Mouse (Mus musculus): ENCODE data around the gene Nbeal2. TPM values are rescaled to one million over a fixed set of nuclear protein-coding genes. Genes with fewer than 3 reads are reported as not detected.
"Not testable (repeated sequence)": the region's sequence is repeated elsewhere in the genome, so short reads cannot be mapped to it uniquely, and the experiment has no call there.

Nbeal2 gene
- polyA plus RNA-seq, 1 experiment from 2014 or later = 4.8 TPM

- Histone ChIP-seq H3K27me3 (ENCODE audit: control insufficient read depth, insufficient read depth, low read length) (no peaks in the 10 kb centered on the region), H3K9ac (replicated peaks; ENCODE audit: low read depth, low read length) (no peak overlapping the region), H3K4me3 (ENCODE audit: low read depth, low read length) (no peak overlapping the region), H3K4me1 (ENCODE audit: control insufficient read depth, insufficient read depth, low read length) (peaks cover 18% of the 10 kb centered on the region), H3K9me3 (ENCODE audit: control insufficient read depth, low read length) (no peaks in the 10 kb centered on the region), H3K36me3 (ENCODE audit: control insufficient read depth, insufficient read depth, low read length) (no peaks in the 10 kb centered on the region), H3K4me2 (ENCODE audit: low read depth, low read length) (no peak overlapping the region), H3K27ac (ENCODE audit: low read depth, low read length) (no peak overlapping the region)
- ATAC-seq (ENCODE audit: low read depth) = no peak
- 79% methylated on average over 2 of the region's 2 CpGs for WGBS
Measured at GRCm38 (mm10) chr9:110687846-110688245, 33.9 kb upstream of the Nbeal2 start.

- WGBS = 71% methylated on average over 5 of the region's 5 CpGs
- Histone ChIP-seq H3K9ac (replicated peaks; ENCODE audit: low read depth, low read length) (no peak overlapping the region), H3K27ac (ENCODE audit: low read depth, low read length) (no peak overlapping the region), H3K4me2 (ENCODE audit: low read depth, low read length) (no peak overlapping the region), H3K4me1 (ENCODE audit: control insufficient read depth, insufficient read depth, low read length) (peaks cover 23% of the 10 kb centered on the region), H3K27me3 (ENCODE audit: control insufficient read depth, insufficient read depth, low read length) (no peaks in the 10 kb centered on the region), H3K4me3 (ENCODE audit: low read depth, low read length) (no peak overlapping the region), H3K9me3 (ENCODE audit: control insufficient read depth, low read length) (no peaks in the 10 kb centered on the region), H3K36me3 (ENCODE audit: control insufficient read depth, insufficient read depth, low read length) (no peaks in the 10 kb centered on the region)
- ATAC-seq (ENCODE audit: low read depth) = no peak
Measured at GRCm38 (mm10) chr9:110687061-110687460, 33.1 kb upstream of the Nbeal2 start.

- no peak for ATAC-seq (ENCODE audit: low read depth)
- Histone ChIP-seq H3K27me3 (ENCODE audit: control insufficient read depth, insufficient read depth, low read length) (no peaks in the 10 kb centered on the region), H3K4me3 (ENCODE audit: low read depth, low read length) (no peak overlapping the region), H3K27ac (ENCODE audit: low read depth, low read length) (no peak overlapping the region), H3K9ac (replicated peaks; ENCODE audit: low read depth, low read length) (no peak overlapping the region), H3K4me1 (ENCODE audit: control insufficient read depth, insufficient read depth, low read length) (peaks cover 24% of the 10 kb centered on the region), H3K9me3 (ENCODE audit: control insufficient read depth, low read length) (no peaks in the 10 kb centered on the region), H3K36me3 (ENCODE audit: control insufficient read depth, insufficient read depth, low read length) (no peaks in the 10 kb centered on the region), H3K4me2 (ENCODE audit: low read depth, low read length) (no peak overlapping the region)
- WGBS = 58% methylated on average over 3 of the region's 3 CpGs
Measured at GRCm38 (mm10) chr9:110686472-110686871, 32.5 kb upstream of the Nbeal2 start.

GRCm38 (mm10) chr9:110685591-110685990, 31.6 kb upstream of the Nbeal2 start:
- no peak overlapping the region for H3K9ac ChIP-seq (replicated peaks; ENCODE audit: low read depth, low read length)
- no peak overlapping the region for H3K4me3 ChIP-seq (ENCODE audit: low read depth, low read length)
- no peak overlapping the region for H3K27ac ChIP-seq (ENCODE audit: low read depth, low read length)
- H3K36me3 ChIP-seq (ENCODE audit: control insufficient read depth, insufficient read depth, low read length) = no peaks in the 10 kb centered on the region
- peaks cover 24% of the 10 kb centered on the region for H3K4me1 ChIP-seq (ENCODE audit: control insufficient read depth, insufficient read depth, low read length)
- H3K9me3 ChIP-seq (ENCODE audit: control insufficient read depth, low read length) = no peaks in the 10 kb centered on the region
- no peaks in the 10 kb centered on the region for H3K27me3 ChIP-seq (ENCODE audit: control insufficient read depth, insufficient read depth, low read length)
- no peak overlapping the region for H3K4me2 ChIP-seq (ENCODE audit: low read depth, low read length)
- 74% methylated on average over 5 of the region's 5 CpGs for WGBS
- no peak for ATAC-seq (ENCODE audit: low read depth)

- no peak for ATAC-seq (ENCODE audit: low read depth)
- Histone ChIP-seq H3K4me3 (ENCODE audit: low read depth, low read length) (no peak overlapping the region), H3K27ac (ENCODE audit: low read depth, low read length) (no peak overlapping the region)
Measured at GRCm38 (mm10) chr9:110685187-110685586, 31.2 kb upstream of the Nbeal2 start.

GRCm38 (mm10) chr9:110684100-110684831, 30.3 kb upstream of the Nbeal2 start:
- Histone ChIP-seq H3K4me2 (ENCODE audit: low read depth, low read length) (no peak overlapping the region), H3K9ac (replicated peaks; ENCODE audit: low read depth, low read length) (0 out of 2 replicates have a peak overlapping the region, but pooled peaks have one; percentile 2), H3K4me1 (ENCODE audit: control insufficient read depth, insufficient read depth, low read length) (peaks cover 24% of the 10 kb centered on the region), H3K9me3 (ENCODE audit: control insufficient read depth, low read length) (no peaks in the 10 kb centered on the region), H3K4me3 (ENCODE audit: low read depth, low read length) (no peak overlapping the region), H3K27me3 (ENCODE audit: control insufficient read depth, insufficient read depth, low read length) (no peaks in the 10 kb centered on the region), H3K36me3 (ENCODE audit: control insufficient read depth, insufficient read depth, low read length) (no peaks in the 10 kb centered on the region), H3K27ac (ENCODE audit: low read depth, low read length) (peak overlapping the region; percentile 60)
- ATAC-seq (ENCODE audit: low read depth) = peak; percentile 44; the same call in 1 of the 2 replicates
- 48% methylated on average over 6 of the region's 6 CpGs for WGBS

More at GRCm38 (mm10) chr9:110685187-110685586, 31.2 kb upstream of the Nbeal2 start:
- Histone ChIP-seq H3K27me3 (ENCODE audit: control insufficient read depth, insufficient read depth, low read length) (no peaks in the 10 kb centered on the region), H3K9me3 (ENCODE audit: control insufficient read depth, low read length) (no peaks in the 10 kb centered on the region), H3K4me1 (ENCODE audit: control insufficient read depth, insufficient read depth, low read length) (peaks cover 24% of the 10 kb centered on the region), H3K36me3 (ENCODE audit: control insufficient read depth, insufficient read depth, low read length) (no peaks in the 10 kb centered on the region), H3K9ac (replicated peaks; ENCODE audit: low read depth, low read length) (no peak overlapping the region), H3K4me2 (ENCODE audit: low read depth, low read length) (no peak overlapping the region)
- WGBS = 60% methylated on average over 8 of the region's 8 CpGs

- H3K4me2 ChIP-seq (ENCODE audit: low read depth, low read length) = no peak overlapping the region
- peak; percentile 21 for ATAC-seq (ENCODE audit: low read depth)
- peaks cover 24% of the 10 kb centered on the region for H3K4me1 ChIP-seq (ENCODE audit: control insufficient read depth, insufficient read depth, low read length)
- H3K9me3 ChIP-seq (ENCODE audit: control insufficient read depth, low read length) = no peaks in the 10 kb centered on the region
- WGBS = 66% methylated on average over 4 of the region's 4 CpGs
- no peaks in the 10 kb centered on the region for H3K27me3 ChIP-seq (ENCODE audit: control insufficient read depth, insufficient read depth, low read length)
- H3K27ac ChIP-seq (ENCODE audit: low read depth, low read length) = no peak overlapping the region; the same call in 1 of the 2 replicates
- H3K9ac ChIP-seq (replicated peaks; ENCODE audit: low read depth, low read length) = no peak overlapping the region
- no peak overlapping the region for H3K4me3 ChIP-seq (ENCODE audit: low read depth, low read length)
- no peaks in the 10 kb centered on the region for H3K36me3 ChIP-seq (ENCODE audit: control insufficient read depth, insufficient read depth, low read length)
Measured at GRCm38 (mm10) chr9:110683574-110684099, 29.7 kb upstream of the Nbeal2 start.

- H3K4me2 ChIP-seq (ENCODE audit: low read depth, low read length); H3K9me3 ChIP-seq (ENCODE audit: control insufficient read depth, low read length); ATAC-seq (ENCODE audit: low read depth); H3K9ac ChIP-seq (replicated peaks; ENCODE audit: low read depth, low read length); H3K27ac ChIP-seq (ENCODE audit: low read depth, low read length); H3K36me3 ChIP-seq (ENCODE audit: control insufficient read depth, insufficient read depth, low read length); H3K27me3 ChIP-seq (ENCODE audit: control insufficient read depth, insufficient read depth, low read length); H3K4me3 ChIP-seq (ENCODE audit: low read depth, low read length): not testable (repeated sequence)
- peaks cover 24% of the 10 kb centered on the region for H3K4me1 ChIP-seq (ENCODE audit: control insufficient read depth, insufficient read depth, low read length)
- WGBS = 72% methylated on average over 3 of the region's 3 CpGs
Measured at GRCm38 (mm10) chr9:110682697-110683096, 28.7 kb upstream of the Nbeal2 start.

- no peak for ATAC-seq (ENCODE audit: low read depth)
- Histone ChIP-seq H3K9me3 (ENCODE audit: control insufficient read depth, low read length) (no peaks in the 10 kb centered on the region), H3K36me3 (ENCODE audit: control insufficient read depth, insufficient read depth, low read length) (no peaks in the 10 kb centered on the region), H3K9ac (replicated peaks; ENCODE audit: low read depth, low read length) (no peak overlapping the region), H3K4me2 (ENCODE audit: low read depth, low read length) (no peak overlapping the region), H3K27me3 (ENCODE audit: control insufficient read depth, insufficient read depth, low read length) (no peaks in the 10 kb centered on the region), H3K4me3 (ENCODE audit: low read depth, low read length) (no peak overlapping the region), H3K27ac (ENCODE audit: low read depth, low read length) (peak overlapping the region; percentile 73), H3K4me1 (ENCODE audit: control insufficient read depth, insufficient read depth, low read length) (peaks cover 24% of the 10 kb centered on the region)
- WGBS = 19% methylated on average over 5 of the region's 5 CpGs
Measured at GRCm38 (mm10) chr9:110682255-110682654, 28.3 kb upstream of the Nbeal2 start.

All from neural tube, embryonic 14.5 days (tissue).